Mouse (Mus musculus) embryo, embryonic 11 days (tissue): Measurements from ENCODE around the gene Cdon.
"Not testable (repeated sequence)": the region's sequence is repeated elsewhere in the genome, so short reads cannot be mapped to it uniquely, and the experiment has no call there.

Experiments
- DNase-seq: peaks from one replicate; pipeline ENCODE4 v3.0.0-alpha.2; 2015

Gene Cdon

GRCm38 (mm10) chr9:35420805-35421719 lies at the start of gene Cdon:
Gene Cdon, plus strand, starts transcription at chr9:35421128.
- DNase-seq: peak; percentile 97

GRCm38 (mm10) chr9:35372324-35373101 lies 48.4 kb upstream of the Cdon start:
- DNase-seq: peak; percentile 81

- DNase-seq: no peak
These were observed 43.0 kb upstream of the Cdon start for GRCm38 (mm10) chr9:35377916-35378315.

DNA sequence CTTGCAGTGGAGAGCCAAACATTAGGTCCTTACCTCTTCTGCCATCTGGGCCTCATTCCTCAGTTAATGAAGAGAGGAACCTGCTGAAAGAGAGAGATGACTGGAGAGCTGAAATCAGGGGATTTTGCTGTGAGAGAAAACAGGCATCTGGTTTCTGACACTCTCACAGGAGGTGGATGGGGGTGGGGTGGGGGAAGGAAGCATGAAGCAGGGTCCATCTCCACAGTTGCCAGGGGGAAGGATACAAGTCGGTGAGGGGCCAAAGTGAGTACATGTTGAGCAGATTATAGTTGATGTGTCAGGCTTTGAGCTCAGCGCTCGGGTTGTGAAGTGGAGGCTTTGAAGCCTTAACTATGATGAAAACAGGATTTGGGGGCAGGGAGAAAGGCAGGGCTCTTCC lies 41.9 kb upstream of the Cdon start:
- peak; percentile 62 for DNase-seq

DNA sequence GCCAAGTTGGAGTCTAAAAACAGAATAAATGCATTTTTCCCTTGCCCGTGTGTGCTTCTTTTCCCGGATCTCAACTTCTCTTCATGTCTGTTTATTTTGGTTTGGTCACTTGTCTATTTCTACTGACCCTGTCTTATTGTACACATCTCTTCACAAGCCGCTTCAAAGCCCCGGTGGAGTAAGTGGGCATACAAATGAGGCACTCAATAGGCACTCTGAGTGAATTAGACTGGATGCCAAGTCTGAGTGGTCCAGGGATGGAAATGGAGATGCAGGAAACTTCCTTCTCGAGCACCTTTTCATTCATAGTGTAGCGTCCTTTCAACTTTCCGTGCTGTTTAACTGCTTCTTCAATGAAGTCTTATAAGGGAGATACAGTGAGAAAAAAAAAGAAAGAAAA lies 21.0 kb upstream of the Cdon start:
- DNase-seq: no peak

GRCm38 (mm10) chr9:35400398-35400797 lies 20.5 kb upstream of the Cdon start:
- DNase-seq: no peak

GRCm38 (mm10) chr9:35400831-35401230 lies 20.1 kb upstream of the Cdon start:
- DNase-seq: peak; percentile 65

GRCm38 (mm10) chr9:35402584-35402991 lies 18.3 kb upstream of the Cdon start:
- DNase-seq: no peak

DNA sequence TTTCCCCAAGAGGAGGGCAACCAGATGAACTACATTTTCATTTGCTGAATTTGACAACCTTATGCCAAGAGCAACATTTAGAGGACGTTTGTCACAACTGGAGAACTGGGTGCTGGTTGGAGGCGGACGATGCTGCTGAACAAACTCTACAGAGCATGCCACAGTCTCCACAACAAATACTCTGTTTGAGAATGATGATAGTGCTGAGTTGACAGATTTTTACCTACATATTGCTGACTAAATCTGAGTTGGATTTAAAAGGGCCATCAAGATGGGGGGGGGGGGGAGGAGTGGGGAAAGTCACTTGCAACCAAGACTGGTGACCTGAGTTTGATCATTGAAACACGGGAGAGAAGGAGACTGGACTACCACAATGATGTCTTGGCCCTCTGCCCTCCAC lies 17.4 kb upstream of the Cdon start:
- no peak for DNase-seq

- peak; percentile 39 for DNase-seq
These were observed 15.7 kb upstream of the Cdon start for GRCm38 (mm10) chr9:35405038-35405905.

GRCm38 (mm10) chr9:35411225-35411965 lies 9.5 kb upstream of the Cdon start:
- no peak for DNase-seq

GRCm38 (mm10) chr9:35411975-35412374 lies 9.0 kb upstream of the Cdon start:
- no peak for DNase-seq

- peak; percentile 77 for DNase-seq
These were observed 855 bp downstream of the Cdon start for GRCm38 (mm10) chr9:35421730-35422235.

GRCm38 (mm10) chr9:35422405-35422941 lies 1.5 kb downstream of the Cdon start:
- no peak for DNase-seq

DNA sequence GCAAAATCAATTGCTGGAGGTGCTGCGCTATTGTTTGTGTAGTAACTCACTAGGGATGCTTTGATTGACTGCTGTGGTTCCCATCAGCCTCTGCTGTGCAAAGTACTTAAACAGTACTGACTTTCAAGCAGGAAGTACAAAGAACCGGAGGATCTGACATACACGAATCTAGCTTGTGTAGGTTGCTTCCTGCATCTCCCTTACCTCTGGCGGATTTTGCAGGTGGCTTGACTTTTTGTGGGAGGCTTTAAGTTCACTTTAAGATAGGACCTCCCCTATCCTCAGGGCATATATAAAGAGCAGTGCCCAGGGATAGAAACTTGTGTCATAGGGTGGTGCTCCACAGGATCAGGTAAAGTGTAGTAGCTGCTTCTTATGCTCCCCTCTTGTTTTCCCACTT lies 2.3 kb downstream of the Cdon start:
- peak; percentile 54 for DNase-seq

- peak; percentile 78 for DNase-seq
These were observed 3.7 kb downstream of the Cdon start for GRCm38 (mm10) chr9:35424671-35425070.

DNA sequence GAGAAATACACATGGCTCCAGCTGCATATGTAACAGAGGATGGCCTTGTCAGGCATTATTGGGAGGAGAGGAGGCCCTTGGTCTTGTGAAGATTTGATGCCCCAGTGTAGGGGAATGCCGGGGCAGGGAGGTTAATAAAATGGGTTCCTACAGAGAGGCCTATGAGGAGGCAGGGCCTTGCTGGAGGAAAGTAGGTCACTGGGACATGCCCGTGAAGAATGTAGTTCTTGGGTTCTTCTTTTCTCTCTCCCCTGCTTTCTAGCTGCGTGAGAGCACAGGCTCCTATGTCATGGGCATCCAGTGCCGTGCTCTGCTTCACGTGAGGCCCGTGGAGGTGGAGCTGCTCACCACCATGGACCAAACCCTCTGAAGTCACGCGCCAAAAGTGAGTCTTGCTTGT lies 9.5 kb downstream of the Cdon start:
- DNase-seq: no peak

GRCm38 (mm10) chr9:35431396-35431795 lies 10.5 kb downstream of the Cdon start:
- DNase-seq: no peak

DNA sequence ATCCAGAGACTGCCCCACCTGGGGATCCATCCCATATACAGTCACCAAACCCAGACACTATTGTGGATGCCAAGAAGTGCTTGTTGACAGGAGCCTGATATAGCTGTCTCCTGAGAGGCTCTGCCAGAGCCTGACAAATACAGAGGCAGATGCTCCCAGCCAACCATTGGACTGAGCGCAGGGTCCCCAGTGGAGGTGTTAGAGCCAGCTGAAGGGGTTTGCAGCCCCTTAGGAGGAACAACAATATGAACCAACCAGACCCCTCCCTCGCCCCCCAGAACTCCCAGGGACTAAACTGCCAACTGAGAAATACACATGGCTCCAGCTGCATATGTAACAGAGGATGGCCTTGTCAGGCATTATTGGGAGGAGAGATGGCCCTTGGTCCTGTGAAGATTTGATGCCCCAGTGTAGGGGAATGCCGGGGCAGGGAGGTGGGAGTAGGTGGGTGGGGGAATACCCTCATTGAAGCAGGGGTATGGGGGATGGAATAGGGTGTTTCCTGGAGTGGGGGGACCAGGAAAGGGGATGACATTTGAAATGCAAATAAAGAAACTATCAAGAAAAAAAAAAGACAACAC lies 11.9 kb downstream of the Cdon start:
- DNase-seq: not testable (repeated sequence)

GRCm38 (mm10) chr9:35434340-35434739 lies 13.4 kb downstream of the Cdon start:
- no peak for DNase-seq

DNA sequence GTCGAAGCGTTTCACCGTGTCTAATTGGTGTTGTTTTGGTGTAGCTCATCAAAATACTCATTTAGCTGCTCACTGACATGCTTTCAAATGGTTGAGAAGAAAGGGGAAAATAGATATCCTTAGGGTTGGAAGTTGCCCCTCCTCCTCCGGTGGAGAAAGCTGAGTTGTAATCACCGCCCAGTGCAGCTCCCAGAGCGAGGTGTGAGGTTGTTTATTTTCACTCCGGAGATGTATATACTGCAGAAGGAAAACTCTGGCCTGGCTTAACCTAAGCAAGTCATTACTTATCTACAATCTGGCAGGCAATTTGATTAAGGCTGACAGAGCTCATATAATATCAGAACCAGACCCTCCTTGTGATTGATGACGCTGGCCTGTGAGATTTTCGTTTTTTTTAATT lies 14.6 kb downstream of the Cdon start:
- DNase-seq: peak; percentile 49
